Mouse (Mus musculus) embryonic fibroblast, embryonic 13.5 days (primary cell): ENCODE measurements around the gene Xirp1.

Source experiments
- CTCF ChIP-seq: IDR thresholded peaks from 2 replicates; pipeline ENCODE4 v1.5.1; 2011; ENCODE audit warnings: mild to moderate bottlenecking, control low read depth, low read length, moderate library complexity, borderline replicate concordance; ENCODE audit not compliant: insufficient read depth
- POLR2A ChIP-seq: IDR thresholded peaks from 2 replicates; pipeline ENCODE4 v1.6.1; 2011; ENCODE audit warnings: low read depth, mild to moderate bottlenecking, control low read depth, low read length, moderate library complexity

DNA sequence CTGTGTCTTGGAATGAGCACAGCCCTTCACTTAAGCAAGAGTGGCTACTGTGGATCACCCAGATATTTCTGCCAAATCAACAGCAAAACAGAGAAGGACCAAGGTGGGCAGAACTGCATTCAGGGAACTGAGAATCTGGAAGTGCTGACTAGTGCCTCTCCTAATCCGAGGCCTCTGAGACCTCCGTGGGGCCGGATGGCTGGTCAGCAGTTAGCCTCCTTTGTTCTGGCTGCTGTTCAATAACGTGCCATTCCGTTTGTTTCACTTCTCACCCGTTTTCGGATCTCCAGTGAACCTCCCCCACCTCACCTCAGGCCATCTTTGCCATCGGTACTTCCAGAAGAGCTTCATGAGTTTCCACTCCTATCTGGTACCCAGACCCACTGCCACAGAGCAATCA lies 11.0 kb upstream of the Xirp1 start:
- TF ChIP-seq CTCF (no peak), POLR2A (no peak)
